Mouse (Mus musculus) myocyte (in vitro differentiated cells): ENCODE results near the gene Arhgap25. TPM values are rescaled to one million over a fixed set of nuclear protein-coding genes. Genes with fewer than 3 reads are reported as not detected.
A peak's percentile ranks its signal among the peaks of the same experiment; 100 is the strongest.

ENCODE experiments used
- H3K27me3 ChIP-seq: one replicate; pipeline ENCODE4 v1.6.1; 2011; ENCODE audit not compliant: control insufficient read depth, insufficient read depth, insufficient read length
- H3K36me3 ChIP-seq: one replicate; pipeline ENCODE4 v1.6.1; 2011; ENCODE audit not compliant: control insufficient read depth, insufficient read depth
- H3K4me2 ChIP-seq: one replicate; pipeline ENCODE4 v1.6.1; 2011; ENCODE audit warnings: low read depth, control low read depth
- H3K4me3 ChIP-seq: one replicate; pipeline ENCODE4 v1.5.1; 2011; ENCODE audit warnings: mild to moderate bottlenecking, control low read depth, moderate library complexity
- H3K79me2 ChIP-seq: one replicate; pipeline ENCODE4 v1.6.1; 2011; ENCODE audit not compliant: control insufficient read depth, insufficient read depth
- H3ac ChIP-seq: one replicate; pipeline ENCODE4 v1.6.1; 2011; ENCODE audit not compliant: control insufficient read depth, insufficient read length
- CEBPB ChIP-seq: IDR thresholded peaks from 2 replicates; pipeline ENCODE4 v1.6.1; 2011; ENCODE audit warnings: mild to moderate bottlenecking, moderate library complexity; ENCODE audit not compliant: poor library complexity, insufficient read depth, severe bottlenecking
- E2F4 ChIP-seq: IDR thresholded peaks from one replicate; pipeline ENCODE4 v1.6.1; 2011; ENCODE audit warnings: mild to moderate bottlenecking, control low read depth, moderate library complexity; ENCODE audit not compliant: insufficient read depth
- MAX ChIP-seq: IDR thresholded peaks from one replicate; pipeline ENCODE4 v1.6.1; 2011; ENCODE audit warnings: low read depth, mild to moderate bottlenecking, control low read depth
- MYOD1 ChIP-seq, 3 experiments: IDR thresholded peaks; one replicate each; pipeline ENCODE4 v1.6.1; 2011; ENCODE audit warnings: control low read depth in 2 of 3, low read depth in 2 of 3, mild to moderate bottlenecking in 2 of 3, moderate library complexity in 1 of 3; ENCODE audit not compliant: insufficient read length in 2 of 3, control insufficient read depth in 1 of 3
- MYOG ChIP-seq, 3 experiments: IDR thresholded peaks; one replicate each; pipeline ENCODE4 v1.6.1; 2011; ENCODE audit warnings: control low read depth in 2 of 3, low read depth in 2 of 3, mild to moderate bottlenecking in 2 of 3; ENCODE audit not compliant: insufficient read length in 2 of 3, control insufficient read depth in 1 of 3, insufficient read depth in 1 of 3
- POLR2A ChIP-seq: IDR thresholded peaks from one replicate; pipeline ENCODE4 v1.6.1; 2011; ENCODE audit warnings: low read depth, mild to moderate bottlenecking, control low read depth, moderate library complexity; ENCODE audit not compliant: insufficient read length
- POLR2AphosphoS2 ChIP-seq: IDR thresholded peaks from one replicate; pipeline ENCODE4 v1.6.1; 2011; ENCODE audit warnings: low read depth, control low read depth; ENCODE audit not compliant: insufficient read length
- REST ChIP-seq: IDR thresholded peaks from one replicate; pipeline ENCODE4 v1.6.1; 2011; ENCODE audit warnings: mild to moderate bottlenecking, control low read depth, moderate library complexity; ENCODE audit not compliant: insufficient read depth, insufficient read length
- SRF ChIP-seq: IDR thresholded peaks from one replicate; pipeline ENCODE4 v1.6.1; 2011; ENCODE audit warnings: low read depth; ENCODE audit not compliant: control insufficient read depth, insufficient read length
- TCF12 ChIP-seq: IDR thresholded peaks from one replicate; pipeline ENCODE4 v1.6.1; 2011; ENCODE audit warnings: mild to moderate bottlenecking, control low read depth; ENCODE audit not compliant: poor library complexity, insufficient read depth, severe bottlenecking
- TCF3 ChIP-seq: IDR thresholded peaks from one replicate; pipeline ENCODE4 v1.6.1; 2011; ENCODE audit warnings: low read depth, control low read depth; ENCODE audit not compliant: insufficient read length
- USF1 ChIP-seq: IDR thresholded peaks from one replicate; pipeline ENCODE4 v1.6.1; 2011; ENCODE audit warnings: low read depth, mild to moderate bottlenecking, control low read depth, moderate library complexity
- polyA plus RNA-seq: library from polyadenylated mRNA; unstranded; fragments of >200 nt; fragmentation: generic; extraction: Trizol; gene quantifications from one replicate; pipeline ENCODE4 v1.2.1, GENCODE M21; 2012; ENCODE audit warnings: missing spikeins

The Arhgap25 gene
- polyA plus RNA-seq, 1 experiment, result 0.34 TPM

- no peak overlapping the region for H3K4me3 ChIP-seq
- no peak overlapping the region for H3K4me2 ChIP-seq
- no peaks in the 10 kb centered on the region for H3K79me2 ChIP-seq
- peaks cover 23% of the 10 kb centered on the region for H3K27me3 ChIP-seq
- no peak overlapping the region for H3ac ChIP-seq
- no peak for TF ChIP-seq REST
- TF ChIP-seq MYOD1 (IDR thresholded peaks at IDR 0.05; ENCODE audit: control insufficient read depth in 1 of 3, insufficient read length in 2 of 3, low read depth in 2 of 3), result no peak
- TF ChIP-seq SRF, result no peak
- TF ChIP-seq MYOG (IDR thresholded peaks at IDR 0.05; ENCODE audit: control insufficient read depth in 1 of 3, insufficient read depth in 1 of 3, insufficient read length in 2 of 3, low read depth in 2 of 3), result no peak
- no peak for TF ChIP-seq TCF3
- TF ChIP-seq POLR2A, result no peak
- no peaks in the 10 kb centered on the region for H3K36me3 ChIP-seq
Observed at GRCm38 (mm10) chr6:87467373-87467772, 65.7 kb downstream of the Arhgap25 start.

- no peak for TF ChIP-seq TCF12
- TF ChIP-seq SRF, result no peak
- no peak for TF ChIP-seq E2F4
- TF ChIP-seq POLR2A, result no peak
- TF ChIP-seq MYOG (IDR thresholded peaks at IDR 0.05; ENCODE audit: control insufficient read depth in 1 of 3, insufficient read depth in 1 of 3, insufficient read length in 2 of 3, low read depth in 2 of 3), result no peak
- no peak for TF ChIP-seq CEBPB
- TF ChIP-seq REST, result no peak
- TF ChIP-seq MYOD1 (IDR thresholded peaks at IDR 0.05; ENCODE audit: control insufficient read depth in 1 of 3, insufficient read length in 2 of 3, low read depth in 2 of 3), result no peak
- no peak for TF ChIP-seq POLR2AphosphoS2
- TF ChIP-seq USF1, result no peak
- no peak for TF ChIP-seq MAX
- no peak for TF ChIP-seq TCF3
- peak overlapping the region; percentile 60 for H3K4me2 ChIP-seq
- H3K4me3 ChIP-seq, result no peak overlapping the region
- H3K79me2 ChIP-seq, result no peaks in the 10 kb centered on the region
- no peak overlapping the region for H3ac ChIP-seq
- no peaks in the 10 kb centered on the region for H3K36me3 ChIP-seq
- peaks cover 25% of the 10 kb centered on the region for H3K27me3 ChIP-seq
Observed at GRCm38 (mm10) chr6:87466221-87466620, 66.8 kb downstream of the Arhgap25 start.

- Histone ChIP-seq H3ac (no peak overlapping the region), H3K27me3 (peaks cover 29% of the 10 kb centered on the region), H3K79me2 (no peaks in the 10 kb centered on the region), H3K4me3 (no peak overlapping the region), H3K4me2 (no peak overlapping the region), H3K36me3 (no peaks in the 10 kb centered on the region)
- TF ChIP-seq MYOG (IDR thresholded peaks at IDR 0.05; ENCODE audit: control insufficient read depth in 1 of 3, insufficient read depth in 1 of 3, insufficient read length in 2 of 3, low read depth in 2 of 3) (no peak), MAX (no peak), E2F4 (no peak), POLR2A (no peak), SRF (no peak), CEBPB (no peak), TCF12 (no peak), USF1 (no peak), TCF3 (no peak), REST (no peak), MYOD1 (IDR thresholded peaks at IDR 0.05; ENCODE audit: control insufficient read depth in 1 of 3, insufficient read length in 2 of 3, low read depth in 2 of 3) (no peak), POLR2AphosphoS2 (no peak)
Observed at GRCm38 (mm10) chr6:87455507-87455906, 77.6 kb downstream of the Arhgap25 start.

GRCm38 (mm10) chr6:87451771-87452170 lies 81.3 kb downstream of the Arhgap25 start:
- Histone ChIP-seq H3K4me2 (no peak overlapping the region), H3K27me3 (peaks cover 40% of the 10 kb centered on the region), H3ac (no peak overlapping the region), H3K36me3 (no peaks in the 10 kb centered on the region), H3K4me3 (no peak overlapping the region), H3K79me2 (no peaks in the 10 kb centered on the region)
- TF ChIP-seq E2F4 (no peak), MYOD1 (IDR thresholded peaks at IDR 0.05; ENCODE audit: control insufficient read depth in 1 of 3, insufficient read length in 2 of 3, low read depth in 2 of 3) (no peak), POLR2AphosphoS2 (no peak), POLR2A (no peak), CEBPB (no peak), TCF3 (no peak), REST (no peak), MAX (no peak), USF1 (no peak), TCF12 (no peak), MYOG (IDR thresholded peaks at IDR 0.05; ENCODE audit: control insufficient read depth in 1 of 3, insufficient read depth in 1 of 3, insufficient read length in 2 of 3, low read depth in 2 of 3) (no peak), SRF (no peak)
